Mouse (Mus musculus): Measurements from ENCODE around the gene Slc47a2. TPM values are rescaled to one million over a fixed set of nuclear protein-coding genes. Genes with fewer than 3 reads are reported as not detected.

Gene Slc47a2
- total RNA-seq, 1 experiment = 4.1 TPM

DNA sequence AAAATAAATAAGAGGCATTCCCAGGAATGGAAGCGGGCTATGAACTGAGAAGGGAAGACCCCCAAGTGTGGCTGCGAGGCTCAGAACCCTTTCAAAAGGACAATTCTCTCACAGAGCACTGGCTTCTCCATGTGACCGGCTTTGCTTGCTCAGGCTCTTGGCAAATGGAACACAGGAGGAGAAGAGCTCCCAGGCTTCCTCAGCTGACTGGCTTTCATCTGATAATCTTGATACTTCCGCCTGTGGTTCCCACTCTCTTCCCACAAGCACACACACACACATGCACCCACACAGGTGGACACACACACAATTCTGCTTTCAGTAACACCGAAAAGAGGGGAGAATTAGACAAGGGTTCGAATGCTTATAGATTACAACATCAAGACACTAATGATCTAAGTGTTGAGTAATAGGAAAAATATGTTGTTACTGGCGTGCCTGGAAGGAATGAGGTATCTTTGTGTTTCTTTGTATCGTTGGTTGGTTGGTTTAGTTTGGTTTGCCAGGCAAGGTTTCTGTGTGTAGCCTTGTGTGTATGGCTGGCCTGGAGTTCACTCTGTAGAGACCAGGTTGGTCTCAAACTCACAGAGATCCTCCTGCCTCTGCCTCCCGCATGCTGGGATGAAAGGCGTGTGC, 59.1 kb downstream of the Slc47a2 start:
- Histone ChIP-seq H3K9me3 (ENCODE audit: control insufficient read depth, insufficient read depth, low read depth, low read length) (no peaks in the 10 kb centered on the region), H3K9ac (ENCODE audit: insufficient read depth, low read depth, low read length, poor library complexity, severe bottlenecking) (no peak overlapping the region), H3K4me3 (ENCODE audit: insufficient read depth in 1 of 2, low read depth in 1 of 2, low read length in 2 of 2, poor library complexity in 1 of 2, severe bottlenecking in 1 of 2) (no peak overlapping the region), H3K4me1 (ENCODE audit: control insufficient read depth in 2 of 2, insufficient read depth in 2 of 2, low read length in 2 of 2, poor library complexity in 1 of 2) (no peaks in the 10 kb centered on the region), H3K27ac (ENCODE audit: insufficient read depth, low read depth, low read length, poor library complexity, severe bottlenecking) (no peak overlapping the region), H3K36me3 (ENCODE audit: control insufficient read depth, insufficient read depth, low read length, poor library complexity, severe bottlenecking) (no peaks in the 10 kb centered on the region)
- no peak for DNase-seq (ENCODE audit: low read depth, low spot score)
- no peak for TF ChIP-seq ZNF384 (IDR thresholded peaks at IDR 0.05; ENCODE audit: low read depth, low read length)
- TF ChIP-seq HCFC1 (IDR thresholded peaks at IDR 0.05; ENCODE audit: borderline replicate concordance, insufficient read depth, low read length) = no peak
- TF ChIP-seq ZC3H11A (IDR thresholded peaks at IDR 0.05; ENCODE audit: borderline replicate concordance, low read depth, low read length) = no peak
- TF ChIP-seq CHD2 (IDR thresholded peaks at IDR 0.05; ENCODE audit: low read depth, low read length) = no peak
- no peak for TF ChIP-seq MAFK (IDR thresholded peaks at IDR 0.05; ENCODE audit: insufficient read depth, low read depth, low read length)
- in situ Hi-C loops (cut with MboI; ENCODE audit: low sequenced_read_pairs in 2 of 2, unreplicated experiment in 2 of 2) = no loop called here

DNA sequence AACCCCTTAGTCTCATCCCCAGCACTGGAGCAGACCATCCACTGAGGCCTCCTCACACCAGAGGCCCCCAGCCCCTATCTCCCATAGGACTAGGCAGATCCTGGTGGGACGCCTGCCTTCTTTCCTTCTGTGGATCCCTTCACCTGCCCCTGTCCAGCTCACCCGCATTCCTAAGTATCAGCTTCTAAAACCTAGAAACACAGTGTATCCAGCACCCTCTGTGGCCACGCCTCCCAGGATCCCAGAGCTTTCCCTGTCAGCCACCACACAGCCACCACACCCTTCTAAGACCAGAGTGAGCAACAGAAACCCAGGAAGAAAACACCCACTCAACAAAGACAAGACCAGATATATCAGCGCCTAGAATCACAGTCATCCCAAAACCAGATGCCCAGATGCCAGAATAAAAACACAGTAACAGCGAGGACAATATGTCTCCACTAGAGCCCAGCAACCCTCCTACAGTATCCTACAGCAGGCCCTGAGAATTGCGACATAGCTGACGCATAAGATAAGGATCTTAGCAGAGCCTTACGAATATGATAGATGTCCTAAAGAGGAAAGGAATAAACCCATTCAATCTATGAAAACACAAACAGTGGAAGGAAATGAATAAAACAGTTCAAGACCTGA, 64.1 kb downstream of the Slc47a2 start:
- TF ChIP-seq ZC3H11A (IDR thresholded peaks at IDR 0.05; ENCODE audit: borderline replicate concordance, low read depth, low read length) (no peak), CHD2 (IDR thresholded peaks at IDR 0.05; ENCODE audit: low read depth, low read length) (no peak), HCFC1 (IDR thresholded peaks at IDR 0.05; ENCODE audit: borderline replicate concordance, insufficient read depth, low read length) (no peak), MAFK (IDR thresholded peaks at IDR 0.05; ENCODE audit: insufficient read depth, low read depth, low read length) (no peak), ZNF384 (IDR thresholded peaks at IDR 0.05; ENCODE audit: low read depth, low read length) (no peak)
- no peak for DNase-seq (ENCODE audit: low read depth, low spot score)
- no peaks in the 10 kb centered on the region for H3K9me3 ChIP-seq (ENCODE audit: control insufficient read depth, insufficient read depth, low read depth, low read length)
- no peaks in the 10 kb centered on the region for H3K4me1 ChIP-seq (ENCODE audit: control insufficient read depth in 2 of 2, insufficient read depth in 2 of 2, low read length in 2 of 2, poor library complexity in 1 of 2)
- no peak overlapping the region for H3K9ac ChIP-seq (ENCODE audit: insufficient read depth, low read depth, low read length, poor library complexity, severe bottlenecking)
- no peaks in the 10 kb centered on the region for H3K36me3 ChIP-seq (ENCODE audit: control insufficient read depth, insufficient read depth, low read length, poor library complexity, severe bottlenecking)
- no peak overlapping the region for H3K4me3 ChIP-seq (ENCODE audit: insufficient read depth in 1 of 2, low read depth in 1 of 2, low read length in 2 of 2, poor library complexity in 1 of 2, severe bottlenecking in 1 of 2)
- in situ Hi-C loops (cut with MboI; ENCODE audit: low sequenced_read_pairs in 2 of 2, unreplicated experiment in 2 of 2) = no loop called here
- no peak overlapping the region for H3K27ac ChIP-seq (ENCODE audit: insufficient read depth, low read depth, low read length, poor library complexity, severe bottlenecking)

DNA sequence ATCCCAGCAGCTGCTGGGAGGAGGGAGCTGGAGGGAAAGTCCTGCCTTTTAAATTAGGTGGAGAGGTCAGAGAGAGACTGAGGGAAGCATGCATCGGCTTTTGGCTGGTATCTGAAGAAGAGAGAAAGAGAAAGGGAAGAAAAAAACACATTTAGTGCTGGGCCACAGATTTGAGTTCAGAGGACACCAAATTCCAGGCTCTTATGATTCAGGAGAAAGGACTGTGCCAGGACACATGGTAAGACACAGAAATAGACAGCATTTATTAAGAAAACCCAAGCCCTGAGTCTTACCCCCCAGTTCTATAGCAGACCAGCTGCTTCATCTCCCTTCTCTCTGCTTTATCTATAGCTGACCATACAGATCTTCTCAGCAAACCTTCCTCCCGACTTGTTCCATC, 64.7 kb downstream of the Slc47a2 start:
- H3K9me3 ChIP-seq (ENCODE audit: control insufficient read depth, insufficient read depth, low read depth, low read length) = no peaks in the 10 kb centered on the region
- in situ Hi-C loops (cut with MboI; ENCODE audit: low sequenced_read_pairs in 2 of 2, unreplicated experiment in 2 of 2) = no loop called here
- no peaks in the 10 kb centered on the region for H3K36me3 ChIP-seq (ENCODE audit: control insufficient read depth, insufficient read depth, low read length, poor library complexity, severe bottlenecking)
- no peak overlapping the region for H3K4me3 ChIP-seq (ENCODE audit: insufficient read depth in 1 of 2, low read depth in 1 of 2, low read length in 2 of 2, poor library complexity in 1 of 2, severe bottlenecking in 1 of 2)
- no peak overlapping the region for H3K9ac ChIP-seq (ENCODE audit: insufficient read depth, low read depth, low read length, poor library complexity, severe bottlenecking)
- H3K4me1 ChIP-seq (ENCODE audit: control insufficient read depth in 2 of 2, insufficient read depth in 2 of 2, low read length in 2 of 2, poor library complexity in 1 of 2) = no peaks in the 10 kb centered on the region
- no peak for TF ChIP-seq MAFK (IDR thresholded peaks at IDR 0.05; ENCODE audit: insufficient read depth, low read depth, low read length)
- TF ChIP-seq ZNF384 (IDR thresholded peaks at IDR 0.05; ENCODE audit: low read depth, low read length) = no peak
- no peak for TF ChIP-seq HCFC1 (IDR thresholded peaks at IDR 0.05; ENCODE audit: borderline replicate concordance, insufficient read depth, low read length)
- no peak for TF ChIP-seq ZC3H11A (IDR thresholded peaks at IDR 0.05; ENCODE audit: borderline replicate concordance, low read depth, low read length)
- no peak for TF ChIP-seq CHD2 (IDR thresholded peaks at IDR 0.05; ENCODE audit: low read depth, low read length)
- no peak for DNase-seq (ENCODE audit: low read depth, low spot score)
- H3K27ac ChIP-seq (ENCODE audit: insufficient read depth, low read depth, low read length, poor library complexity, severe bottlenecking) = no peak overlapping the region

DNA sequence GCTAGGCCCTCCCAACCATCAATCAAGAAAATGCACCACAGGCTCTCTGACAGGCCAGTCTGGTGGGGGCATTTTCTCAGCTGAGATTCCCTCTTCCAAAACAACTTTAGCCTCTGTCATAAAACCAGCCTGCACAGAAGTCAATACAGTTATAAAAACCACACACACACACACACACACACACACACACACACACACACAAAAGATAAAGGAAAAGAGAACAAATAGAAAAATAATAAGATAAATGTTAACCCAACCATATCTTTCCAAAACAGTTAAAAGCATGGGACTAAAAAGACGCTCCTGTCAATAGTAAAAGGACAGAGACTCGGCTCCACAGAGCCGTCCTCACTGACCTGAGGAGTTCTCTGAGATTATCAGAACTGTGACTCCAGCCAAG, 66.2 kb downstream of the Slc47a2 start:
- DNase-seq (ENCODE audit: low read depth, low spot score) = no peak
- in situ Hi-C loops (cut with MboI; ENCODE audit: low sequenced_read_pairs in 2 of 2, unreplicated experiment in 2 of 2) = no loop called here
- Histone ChIP-seq H3K4me3 (ENCODE audit: insufficient read depth in 1 of 2, low read depth in 1 of 2, low read length in 2 of 2, poor library complexity in 1 of 2, severe bottlenecking in 1 of 2) (no peak overlapping the region), H3K27ac (ENCODE audit: insufficient read depth, low read depth, low read length, poor library complexity, severe bottlenecking) (no peak overlapping the region), H3K9me3 (ENCODE audit: control insufficient read depth, insufficient read depth, low read depth, low read length) (no peaks in the 10 kb centered on the region), H3K4me1 (ENCODE audit: control insufficient read depth in 2 of 2, insufficient read depth in 2 of 2, low read length in 2 of 2, poor library complexity in 1 of 2) (no peaks in the 10 kb centered on the region), H3K36me3 (ENCODE audit: control insufficient read depth, insufficient read depth, low read length, poor library complexity, severe bottlenecking) (no peaks in the 10 kb centered on the region), H3K9ac (ENCODE audit: insufficient read depth, low read depth, low read length, poor library complexity, severe bottlenecking) (no peak overlapping the region)
- TF ChIP-seq ZC3H11A (IDR thresholded peaks at IDR 0.05; ENCODE audit: borderline replicate concordance, low read depth, low read length) (no peak), HCFC1 (IDR thresholded peaks at IDR 0.05; ENCODE audit: borderline replicate concordance, insufficient read depth, low read length) (no peak), ZNF384 (IDR thresholded peaks at IDR 0.05; ENCODE audit: low read depth, low read length) (no peak), MAFK (IDR thresholded peaks at IDR 0.05; ENCODE audit: insufficient read depth, low read depth, low read length) (no peak), CHD2 (IDR thresholded peaks at IDR 0.05; ENCODE audit: low read depth, low read length) (no peak)
